Mouse (Mus musculus): ENCODE measurements at regions not wholly inside any gene's neighbourhood (a gene's known extent, or its start where the extent isn't known, plus 50 kb on each side); places are given as distances from the start of the nearest gene placed in this dataset.

- TF ChIP-seq MAX (IDR thresholded peaks at IDR 0.05; ENCODE audit: low read depth): no peak
- TF ChIP-seq POLR2AphosphoS2 (IDR thresholded peaks at IDR 0.05; ENCODE audit: insufficient read length, low read depth): no peak
- no peak for TF ChIP-seq POLR2A (IDR thresholded peaks at IDR 0.05; ENCODE audit: insufficient read length, low read depth)
Observed at GRCm38 (mm10) chrX:12841021-12841325, 79.1 kb upstream of the Med14 start.

All from myocyte (in vitro differentiated cells).